Mouse (Mus musculus) spleen, adult 2 months (tissue): ENCODE results near the gene Gm45521.

ENCODE experiments used
- CTCF ChIP-seq: fragments of 200-500 bp; IDR thresholded peaks from 2 replicates; pipeline ENCODE4 v1.5.1; 2011; ENCODE audit warnings: mild to moderate bottlenecking, inconsistent platforms; ENCODE audit not compliant: insufficient read depth, insufficient read length, insufficient replicate concordance; ENCODE audit errors: extremely low read depth
- POLR2A ChIP-seq: fragments of 200-500 bp; IDR thresholded peaks from 2 replicates; pipeline ENCODE4 v1.6.1; 2011; ENCODE audit warnings: low read depth, low read length, inconsistent platforms

DNA sequence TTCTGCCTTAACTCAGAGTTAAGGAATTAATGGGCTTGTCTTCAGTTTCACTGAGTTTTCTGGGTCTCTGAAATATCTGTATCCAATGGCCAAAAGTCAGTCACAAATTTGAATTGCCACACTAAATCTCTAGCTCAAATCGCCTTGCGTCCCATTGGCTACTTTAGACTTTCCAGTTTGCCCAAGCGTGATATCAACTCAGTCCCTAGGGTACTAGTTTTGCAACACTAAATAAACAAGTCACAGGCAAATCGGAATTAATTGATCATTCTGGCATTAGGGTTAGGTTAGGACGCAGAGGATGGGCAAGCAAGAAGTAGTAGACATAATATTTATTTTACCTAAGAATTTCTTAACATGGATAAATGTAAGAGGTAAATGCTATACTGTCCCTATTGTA lies 43.2 kb downstream of the Gm45521 start:
- TF ChIP-seq CTCF (no peak), POLR2A (no peak)
